Mouse (Mus musculus) T-cell, adult 2 months (primary cell): ENCODE measurements around the gene Gm17545.

Source experiments
- DNase-seq: peaks from one replicate; pipeline ENCODE4 v3.0.0; 2022; ENCODE audit warnings: low spot score

Gm17545 gene

GRCm38 (mm10) chr9:22445123-22445522 lies 9.0 kb upstream of the Gm17545 start:
- DNase-seq = no peak

- DNase-seq = no peak
Measured at GRCm38 (mm10) chr9:22447213-22447612, 6.9 kb upstream of the Gm17545 start.

GRCm38 (mm10) chr9:22448420-22448819 lies 5.7 kb upstream of the Gm17545 start:
- DNase-seq = no peak

- DNase-seq = no peak
Measured at GRCm38 (mm10) chr9:22449209-22449608, 4.9 kb upstream of the Gm17545 start.

GRCm38 (mm10) chr9:22452697-22453096 lies 1.4 kb upstream of the Gm17545 start:
- no peak for DNase-seq

GRCm38 (mm10) chr9:22453501-22453924 lies 577 bp upstream of the Gm17545 start:
- no peak for DNase-seq

GRCm38 (mm10) chr9:22455041-22455440 lies 951 bp downstream of the Gm17545 start:
- no peak for DNase-seq

GRCm38 (mm10) chr9:22457142-22457835 lies 3.2 kb downstream of the Gm17545 start:
- DNase-seq = no peak

GRCm38 (mm10) chr9:22461946-22462345 lies 7.9 kb downstream of the Gm17545 start:
- DNase-seq = no peak

GRCm38 (mm10) chr9:22466212-22466611 lies 12.1 kb downstream of the Gm17545 start:
- DNase-seq = no peak

GRCm38 (mm10) chr9:22467371-22468169 lies 13.5 kb downstream of the Gm17545 start:
- peak; percentile 66 for DNase-seq

- peak; percentile 67 for DNase-seq
Measured at GRCm38 (mm10) chr9:22468170-22468898, 14.2 kb downstream of the Gm17545 start.

- DNase-seq = no peak
Measured at GRCm38 (mm10) chr9:22468899-22469259, 14.8 kb downstream of the Gm17545 start.

- no peak for DNase-seq
Measured at GRCm38 (mm10) chr9:22469643-22470042, 15.6 kb downstream of the Gm17545 start, which contains the start of gene Rp9. Gene Rp9 (minus strand): TSS chr9:22469743.

GRCm38 (mm10) chr9:22475424-22475868 lies 21.4 kb downstream of the Gm17545 start, which contains the start of gene Bbs9:
Gene Bbs9 (plus strand): TSS chr9:22475715.
- peak; percentile 97 for DNase-seq

- DNase-seq = peak; percentile 12
Measured at GRCm38 (mm10) chr9:22476265-22476664, 22.2 kb downstream of the Gm17545 start.

GRCm38 (mm10) chr9:22478946-22479345 lies 24.9 kb downstream of the Gm17545 start:
- DNase-seq = no peak

- no peak for DNase-seq
Measured at GRCm38 (mm10) chr9:22483866-22484561, 29.9 kb downstream of the Gm17545 start.

GRCm38 (mm10) chr9:22484562-22485308 lies 30.6 kb downstream of the Gm17545 start:
- DNase-seq = no peak

- no peak for DNase-seq
Measured at GRCm38 (mm10) chr9:22486211-22486610, 32.1 kb downstream of the Gm17545 start.

GRCm38 (mm10) chr9:22488963-22489362 lies 34.9 kb downstream of the Gm17545 start:
- no peak for DNase-seq
